10 mouse cellular contexts compared by ENCODE assay signal in genomic region chr14:58153470-58154416, GRCm38 (mm10).
A peak's percentile ranks its signal among the peaks of the same experiment; 100 is the strongest.
DNase-seq lines count a peak whose midpoint lies in the region; ATAC-seq and TF ChIP-seq lines count a peak whose summit lies in the region.
"Had no signal": no experiment of that assay in that cellular context is flagged by ENCODE, and none has a peak within 500 bp of the region (broad histone marks: within the 10 kb centered on the region; RNA-seq: fewer than 3 reads in every experiment).

No protein-coding gene starts in this region.

- TF ChIP-seq CTCF in kidney, adult 2 months (conservative IDR thresholded peaks at IDR 0.05; ENCODE audit: insufficient read depth, insufficient read length, low read depth, low read length): no peak

- TF ChIP-seq POLR2A in kidney, adult 2 months (IDR thresholded peaks at IDR 0.05; ENCODE audit: low read depth, low read length): no peak

- H3K27ac ChIP-seq in kidney, adult 2 months (ENCODE audit: insufficient read depth, low read depth, low read length): peak overlapping the region; percentile 10; the same call in 1 of the 2 replicates

- WGBS in kidney, adult 2 months: 48% methylated on average over 15 of the region's 15 CpGs

- no peak for DNase-seq in frontal cortex, postnatal 10 days (ENCODE audit: low spot score in 2 of 2)
- peak; percentile 46 for DNase-seq in adrenal gland, postnatal 25 days
- peak; percentile 51 for DNase-seq in kidney, adult 2 months
- peak; percentile 19 for DNase-seq in lung, postnatal 36 days
- no peak for DNase-seq in layer of hippocampus, postnatal 25 days (ENCODE audit: extremely low spot score in 1 of 2, low spot score in 1 of 2)
- DNase-seq in layer of hippocampus, adult 9-10 months (ENCODE audit: low spot score): no peak
- DNase-seq in left cerebral cortex, adult 11 months (ENCODE audit: low spot score): no peak
- DNase-seq: B cell, adult 2 months had no signal

- no peaks in the 10 kb centered on the region for H3K36me3 ChIP-seq in kidney, adult 2 months (ENCODE audit: control insufficient read depth, insufficient read depth, low read length)

- H3K4me1 ChIP-seq in kidney, adult 2 months (ENCODE audit: control insufficient read depth, insufficient read depth, low read length): no peaks in the 10 kb centered on the region

- H3K27me3 ChIP-seq in kidney, adult 2 months (replicated peaks; ENCODE audit: control insufficient read depth, insufficient read depth, low read length): no peaks in the 10 kb centered on the region

- H3K4me3 ChIP-seq in kidney, adult 2 months (ENCODE audit: insufficient read depth, low read depth, low read length): no peak overlapping the region

- ATAC-seq in frontal cortex, adult (ENCODE audit: low TSS enrichment): peak; percentile 51
- ATAC-seq: activated CD4-positive, CD25-positive, alpha-beta regulatory T cell, adult 4 months had no signal

Comparison
In these comparisons a context has a peak if more than half of its experiments do, and no peak if none do; other contexts are left out.
1. DNase-seq: peak in adrenal gland, postnatal 25 days (single experiment), kidney, adult 2 months (single experiment) and lung, postnatal 36 days (single experiment); none in frontal cortex, postnatal 10 days (0 of 2), layer of hippocampus, postnatal 25 days (0 of 2), layer of hippocampus, adult 9-10 months (single experiment) and left cerebral cortex, adult 11 months (single experiment).